Mouse (Mus musculus) liver, postnatal 0 days (tissue): ENCODE data around the gene Hsh2d. TPM values are rescaled to one million over a fixed set of nuclear protein-coding genes. Genes with fewer than 3 reads are reported as not detected.

Experiments used
- ATAC-seq: fragments of 200-750 bp; cut with Nextera tagmentation; 2 replicates; pipeline ENCODE4 v1.8.0; 2017; ENCODE audit warnings: mild to moderate bottlenecking, moderate library complexity
- DNase-seq: peaks from one replicate; pipeline ENCODE4 v3.0.0-alpha.2; 2016
- H3K27ac ChIP-seq: fragments of 300-500 bp; sonication (generic); 2 replicates; pipeline ENCODE4 v1.5.1; 2014; ENCODE audit warnings: antibody characterized with exemption, moderate library complexity, mild to moderate bottlenecking, low read depth
- H3K27me3 ChIP-seq: fragments of 300-500 bp; sonication (generic); 2 replicates; pipeline ENCODE4 v1.6.1; 2014; ENCODE audit warnings: low read length, control low read depth, mixed read lengths; ENCODE audit not compliant: insufficient read depth
- H3K36me3 ChIP-seq: fragments of 300-500 bp; sonication (generic); replicated peaks from 2 replicates; pipeline ENCODE4 v1.6.1; 2014; ENCODE audit warnings: mild to moderate bottlenecking, control low read depth, low read length, moderate library complexity, mixed read lengths; ENCODE audit not compliant: insufficient read depth
- H3K4me1 ChIP-seq: fragments of 300-500 bp; sonication (generic); 2 replicates; pipeline ENCODE4 v1.6.1; 2014; ENCODE audit warnings: antibody characterized with exemption, mild to moderate bottlenecking, control low read depth; ENCODE audit not compliant: insufficient read depth
- H3K4me2 ChIP-seq: fragments of 300-500 bp; sonication (generic); 2 replicates; pipeline ENCODE4 v1.6.1; 2014; ENCODE audit warnings: low read depth, mild to moderate bottlenecking, low read length, moderate library complexity, mixed read lengths
- H3K4me3 ChIP-seq: fragments of 300-500 bp; sonication (generic); 2 replicates; pipeline ENCODE4 v1.5.1; 2014; ENCODE audit warnings: low read depth, low read length
- H3K9ac ChIP-seq: fragments of 300-500 bp; sonication (generic); replicated peaks from 2 replicates; pipeline ENCODE4 v1.6.1; 2014; ENCODE audit warnings: mild to moderate bottlenecking, moderate library complexity
- H3K9me3 ChIP-seq: fragments of 300-500 bp; sonication (generic); 2 replicates; pipeline ENCODE4 v1.6.1; 2016; ENCODE audit warnings: mild to moderate bottlenecking, control low read depth, low read length, mixed read lengths
- CTCF ChIP-seq: sonication (generic); IDR thresholded peaks from 2 replicates; pipeline ENCODE4 v1.5.1; 2016; ENCODE audit warnings: antibody characterized with exemption, low read depth
- EP300 ChIP-seq: IDR thresholded peaks from 2 replicates; pipeline ENCODE4 v1.6.1; 2016; ENCODE audit warnings: antibody characterized with exemption, low read depth, mild to moderate bottlenecking
- WGBS: fragments of 180-500 bp; shearing (Covaris S2); extraction: QIAGEN DNeasy Blood & Tissue Kit; methylation state at CpG from one replicate; pipeline ENCODE4 v1.1.7; 2014; ENCODE audit not compliant: insufficient replicate concordance; 5-methylcytosine and 5-hydroxymethylcytosine counted together
- polyA plus RNA-seq: library from polyadenylated mRNA; unstranded; fragments of >200 nt; fragmentation: Nextera tagmentation; extraction: Ambion mirVana; gene quantifications from 2 replicates; pipeline ENCODE4 v1.2.1, GENCODE M21; 2015

The Hsh2d gene
- polyA plus RNA-seq, 1 experiment from 2014 or later: 0.68 TPM

GRCm38 (mm10) chr8:72208582-72208981 is 19.1 kb downstream of the Hsh2d start:
- Histone ChIP-seq H3K9me3 (peaks cover under 1% of the 10 kb centered on the region; the same call in 1 of the 2 replicates), H3K4me3 (no peak overlapping the region), H3K27ac (no peak overlapping the region), H3K36me3 (no peaks in the 10 kb centered on the region), H3K4me2 (no peak overlapping the region), H3K9ac (no peak overlapping the region), H3K27me3 (no peaks in the 10 kb centered on the region), H3K4me1 (no peaks in the 10 kb centered on the region)
- peak; percentile 83 for ATAC-seq
- DNase-seq: peak; percentile 43
- TF ChIP-seq CTCF (no peak), EP300 (no peak)
- WGBS: 67% methylated on average over 1 of the region's 1 CpGs

GRCm38 (mm10) chr8:72210222-72210621 is 20.8 kb downstream of the Hsh2d start:
- no peak for ATAC-seq
- H3K27ac ChIP-seq: no peak overlapping the region
- 57% methylated on average over 4 of the region's 4 CpGs for WGBS
- no peaks in the 10 kb centered on the region for H3K36me3 ChIP-seq
- no peak overlapping the region for H3K9ac ChIP-seq
- no peaks in the 10 kb centered on the region for H3K27me3 ChIP-seq
- no peak overlapping the region for H3K4me2 ChIP-seq
- H3K9me3 ChIP-seq: no peaks in the 10 kb centered on the region
- no peak overlapping the region for H3K4me3 ChIP-seq
- no peak for DNase-seq
- H3K4me1 ChIP-seq: no peaks in the 10 kb centered on the region
- TF ChIP-seq CTCF (no peak), EP300 (no peak)

GRCm38 (mm10) chr8:72210710-72211109 is 21.3 kb downstream of the Hsh2d start:
- DNase-seq (no peak), ATAC-seq (no peak)
- H3K4me3 ChIP-seq: no peak overlapping the region
- no peak overlapping the region for H3K9ac ChIP-seq
- no peaks in the 10 kb centered on the region for H3K4me1 ChIP-seq
- H3K4me2 ChIP-seq: no peak overlapping the region
- no peaks in the 10 kb centered on the region for H3K9me3 ChIP-seq
- no peaks in the 10 kb centered on the region for H3K36me3 ChIP-seq
- WGBS: 56% methylated on average over 2 of the region's 2 CpGs
- H3K27ac ChIP-seq: no peak overlapping the region
- no peaks in the 10 kb centered on the region for H3K27me3 ChIP-seq
- TF ChIP-seq EP300: no peak
- TF ChIP-seq CTCF: peak; percentile 35

GRCm38 (mm10) chr8:72211846-72212245 is 22.4 kb downstream of the Hsh2d start:
- no peak for TF ChIP-seq CTCF
- no peak for TF ChIP-seq EP300
- 71% methylated on average over 1 of the region's 1 CpGs for WGBS
- H3K4me2 ChIP-seq: no peak overlapping the region
- no peaks in the 10 kb centered on the region for H3K27me3 ChIP-seq
- ATAC-seq (no peak), DNase-seq (no peak)
- H3K36me3 ChIP-seq: no peaks in the 10 kb centered on the region
- H3K4me1 ChIP-seq: peaks cover 2% of the 10 kb centered on the region; the same call in 1 of the 2 replicates
- H3K27ac ChIP-seq: no peak overlapping the region
- no peaks in the 10 kb centered on the region for H3K9me3 ChIP-seq
- no peak overlapping the region for H3K9ac ChIP-seq
- no peak overlapping the region for H3K4me3 ChIP-seq

GRCm38 (mm10) chr8:72212751-72213150 is 23.3 kb downstream of the Hsh2d start, which contains the start of gene Cib3:
Gene Cib3, minus strand, starts transcription at chr8:72212837.
- no peak within 1 kb of the TSS for H3K9ac ChIP-seq
- no peak within 1 kb of the TSS for H3K27ac ChIP-seq
- DNase-seq: no peak
- H3K4me2 ChIP-seq: no peak within 1 kb of the TSS
- peaks cover 3% of the 10 kb centered on the region; the same call in 1 of the 2 replicates for H3K4me1 ChIP-seq
- no peak for TF ChIP-seq CTCF
- no peak for TF ChIP-seq EP300
- WGBS: 61% methylated on average over 4 of the region's 4 CpGs
- no peaks in the 10 kb centered on the region for H3K36me3 ChIP-seq
- no peaks in the 10 kb centered on the region for H3K27me3 ChIP-seq
- no peak within 1 kb of the TSS for H3K4me3 ChIP-seq
- no peaks in the 10 kb centered on the region for H3K9me3 ChIP-seq
- ATAC-seq: no peak

GRCm38 (mm10) chr8:72213536-72213935 is 24.1 kb downstream of the Hsh2d start, which contains the start of gene Gm11034:
Gene Gm11034, minus strand, starts transcription at chr8:72213636.
- Histone ChIP-seq H3K9me3 (no peaks in the 10 kb centered on the region), H3K4me3 (no peak within 1 kb of the TSS), H3K27ac (no peak within 1 kb of the TSS), H3K4me1 (peaks cover 3% of the 10 kb centered on the region; the same call in 1 of the 2 replicates), H3K36me3 (no peaks in the 10 kb centered on the region), H3K9ac (no peak within 1 kb of the TSS), H3K4me2 (no peak within 1 kb of the TSS), H3K27me3 (no peaks in the 10 kb centered on the region)
- DNase-seq: no peak
- no peak for ATAC-seq
- TF ChIP-seq EP300 (no peak), CTCF (no peak)
- 76% methylated on average over 4 of the region's 4 CpGs for WGBS
